Mouse (Mus musculus) bone marrow macrophage, adult 2 months (primary cell): ENCODE measurements around the gene Stk32b.

Source experiments
- CTCF ChIP-seq: IDR thresholded peaks from 2 replicates; pipeline ENCODE4 v1.5.1; 2012; ENCODE audit warnings: low read depth, mild to moderate bottlenecking, low read length, moderate library complexity
- POLR2A ChIP-seq: IDR thresholded peaks from 2 replicates; pipeline ENCODE4 v1.6.1; 2012; ENCODE audit warnings: mild to moderate bottlenecking, low read depth, low read length, borderline replicate concordance

- TF ChIP-seq CTCF (no peak), POLR2A (no peak)
Observed at GRCm38 (mm10) chr5:37472025-37472608, 244.9 kb downstream of the Stk32b start.
